Mouse (Mus musculus) midbrain, embryonic 16.5 days (tissue): ENCODE measurements around the gene Mtm1. TPM values are rescaled to one million over a fixed set of nuclear protein-coding genes. Genes with fewer than 3 reads are reported as not detected.
A peak's percentile ranks its signal among the peaks of the same experiment; 100 is the strongest.
"Not testable (repeated sequence)": the region's sequence is repeated elsewhere in the genome, so short reads cannot be mapped to it uniquely, and the experiment has no call there.

ENCODE experiments used
- ATAC-seq: fragments of 200-750 bp; cut with Nextera tagmentation; 2 replicates; pipeline ENCODE4 v1.8.0; 2017; ENCODE audit warnings: moderate TSS enrichment
- H3K27ac ChIP-seq: fragments of 300-500 bp; sonication (generic); 2 replicates; pipeline ENCODE4 v1.5.1; 2014; ENCODE audit warnings: mild to moderate bottlenecking, low read length, mixed read lengths
- H3K27me3 ChIP-seq: fragments of 300-500 bp; sonication (generic); 2 replicates; pipeline ENCODE4 v1.6.1; 2014; ENCODE audit warnings: low read depth, low read length, mixed read lengths; ENCODE audit not compliant: control insufficient read depth, insufficient read depth
- H3K36me3 ChIP-seq: fragments of 300-500 bp; sonication (generic); 2 replicates; pipeline ENCODE4 v1.6.1; 2014; ENCODE audit warnings: mild to moderate bottlenecking, low read length, moderate library complexity, mixed read lengths; ENCODE audit not compliant: control insufficient read depth, insufficient read depth
- H3K4me1 ChIP-seq: fragments of 300-500 bp; sonication (generic); 2 replicates; pipeline ENCODE4 v1.6.1; 2014; ENCODE audit warnings: mild to moderate bottlenecking, low read length, mixed read lengths; ENCODE audit not compliant: control insufficient read depth, insufficient read depth
- H3K4me2 ChIP-seq: fragments of 300-500 bp; sonication (generic); 2 replicates; pipeline ENCODE4 v1.6.1; 2014; ENCODE audit warnings: mild to moderate bottlenecking, low read length, mixed read lengths
- H3K4me3 ChIP-seq: fragments of 300-500 bp; sonication (generic); 2 replicates; pipeline ENCODE4 v1.5.1; 2014; ENCODE audit warnings: low read depth, mild to moderate bottlenecking, low read length, moderate library complexity, mixed read lengths
- H3K9ac ChIP-seq: fragments of 300-500 bp; sonication (generic); 2 replicates; pipeline ENCODE4 v1.6.1; 2014; ENCODE audit warnings: low read depth, low read length, mixed read lengths
- H3K9me3 ChIP-seq: fragments of 300-500 bp; sonication (generic); replicated peaks from 2 replicates; pipeline ENCODE4 v1.6.1; 2014; ENCODE audit warnings: mild to moderate bottlenecking, low read length, mixed read lengths; ENCODE audit not compliant: control insufficient read depth, poor library complexity, severe bottlenecking
- WGBS: fragments of 180-500 bp; shearing (Covaris S2); extraction: QIAGEN DNeasy Blood & Tissue Kit; methylation state at CpG from one replicate; pipeline ENCODE4 v1.1.7; 2014; 5-methylcytosine and 5-hydroxymethylcytosine counted together
- polyA plus RNA-seq: library from polyadenylated mRNA; unstranded; fragments of >200 nt; fragmentation: Nextera tagmentation; extraction: Ambion mirVana; gene quantifications from 2 replicates; pipeline ENCODE4 v1.2.1, GENCODE M21; 2015

Gene Mtm1
- polyA plus RNA-seq, 1 experiment from 2014 or later: 5.6 TPM

DNA sequence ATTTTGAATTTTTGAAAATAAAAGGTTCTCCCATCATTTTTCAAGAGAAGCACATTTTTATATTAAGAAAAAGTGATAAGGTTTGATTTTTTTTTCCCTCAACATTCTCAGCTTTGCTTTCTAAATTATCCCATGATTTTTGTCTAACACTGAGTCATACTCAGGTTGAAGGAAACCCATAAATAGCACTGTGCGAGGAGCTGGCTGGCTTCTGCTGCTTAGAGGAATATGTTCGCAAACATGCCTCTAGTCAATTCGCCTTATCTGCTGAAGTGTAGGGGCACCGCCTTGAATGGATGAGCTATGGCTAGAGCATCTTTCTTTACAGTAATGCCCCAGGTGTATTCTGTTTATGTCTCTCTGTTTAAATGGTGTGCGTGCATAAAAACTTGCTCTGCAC lies 103.8 kb downstream of the Mtm1 start:
- Histone ChIP-seq H3K4me2 (no peak overlapping the region), H3K9ac (no peak overlapping the region), H3K27ac (no peak overlapping the region), H3K4me1 (no peaks in the 10 kb centered on the region), H3K9me3 (no peaks in the 10 kb centered on the region), H3K4me3 (no peak overlapping the region), H3K36me3 (no peaks in the 10 kb centered on the region), H3K27me3 (no peaks in the 10 kb centered on the region)
- WGBS: 93% methylated on average over 5 of the region's 5 CpGs
- ATAC-seq: no peak

DNA sequence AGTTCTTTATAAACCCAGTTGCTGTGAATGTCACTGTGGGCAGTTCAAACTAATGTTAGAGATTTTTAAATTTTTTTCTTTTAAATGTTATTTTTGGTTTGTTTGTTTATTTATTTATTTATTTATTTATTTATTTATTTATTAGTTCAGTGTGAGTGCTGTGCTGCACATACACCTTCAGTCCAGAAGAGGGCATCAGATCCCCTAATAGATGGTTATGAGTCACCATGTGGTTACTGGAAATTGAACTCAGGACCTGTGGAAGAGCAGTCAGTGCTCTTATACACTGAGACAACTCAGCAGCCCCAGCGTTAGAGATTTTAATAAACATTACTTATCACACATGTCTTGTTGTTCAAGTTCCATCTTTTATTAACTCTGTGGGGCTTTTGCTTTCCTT lies 141.5 kb downstream of the Mtm1 start:
- ATAC-seq: no peak
- WGBS: 93% methylated on average over 1 of the region's 1 CpGs

DNA sequence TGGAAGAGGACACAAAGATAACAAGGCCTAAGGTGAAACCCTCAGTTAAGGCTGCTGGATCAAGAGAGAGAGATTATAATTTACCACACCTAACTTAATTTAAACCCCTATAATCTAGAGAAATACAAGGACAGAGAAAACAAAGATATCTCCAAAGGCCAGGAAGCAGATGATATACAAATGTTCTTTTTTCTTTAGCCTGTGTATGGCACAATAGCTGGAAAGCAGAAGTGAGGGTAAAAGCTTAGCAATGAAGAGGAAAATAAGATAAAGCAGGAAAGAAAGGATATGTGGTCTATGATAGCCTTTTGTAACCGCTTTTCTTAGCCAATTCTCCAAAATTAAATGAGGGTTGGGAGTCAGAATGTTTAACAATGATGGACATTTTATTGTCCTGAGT lies 144.8 kb downstream of the Mtm1 start:
- no peak overlapping the region for H3K4me2 ChIP-seq
- no peaks in the 10 kb centered on the region for H3K36me3 ChIP-seq
- ATAC-seq: no peak
- no peak overlapping the region for H3K4me3 ChIP-seq
- H3K27ac ChIP-seq: no peak overlapping the region
- H3K9ac ChIP-seq: no peak overlapping the region
- 52% methylated on average over 1 of the region's 1 CpGs for WGBS
- H3K27me3 ChIP-seq: no peaks in the 10 kb centered on the region
- H3K9me3 ChIP-seq: no peaks in the 10 kb centered on the region
- no peaks in the 10 kb centered on the region for H3K4me1 ChIP-seq

More for the DNA sequence above, 141.5 kb downstream of the Mtm1 start:
- H3K9ac ChIP-seq: no peak overlapping the region
- no peaks in the 10 kb centered on the region for H3K27me3 ChIP-seq
- no peak overlapping the region for H3K27ac ChIP-seq
- no peak overlapping the region for H3K4me3 ChIP-seq
- H3K36me3 ChIP-seq: no peaks in the 10 kb centered on the region
- no peak overlapping the region for H3K4me2 ChIP-seq
- no peaks in the 10 kb centered on the region for H3K9me3 ChIP-seq
- H3K4me1 ChIP-seq: no peaks in the 10 kb centered on the region

DNA sequence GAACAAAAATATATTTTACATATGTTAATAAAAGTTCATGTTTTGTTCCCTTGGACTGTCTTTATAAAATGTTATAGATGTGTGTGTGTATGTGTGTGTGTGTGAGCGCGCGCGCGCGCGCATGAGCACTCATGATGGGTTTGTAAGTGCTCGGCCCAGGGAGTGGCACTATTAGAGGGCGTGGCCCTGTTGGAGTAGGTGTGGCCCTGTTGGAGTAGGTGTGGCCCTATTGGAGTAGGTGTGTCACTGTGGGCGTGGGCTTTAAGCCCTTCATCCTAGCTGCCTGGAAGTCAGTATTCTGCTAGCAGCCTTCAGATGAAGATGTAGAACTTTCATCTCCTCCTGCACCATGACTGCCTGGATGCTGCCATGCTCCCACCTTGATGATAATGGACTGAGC lies 151.2 kb downstream of the Mtm1 start:
- not testable (repeated sequence) for H3K4me1 ChIP-seq, ATAC-seq, H3K9me3 ChIP-seq, H3K36me3 ChIP-seq, H3K27me3 ChIP-seq, H3K4me3 ChIP-seq, H3K9ac ChIP-seq, H3K4me2 ChIP-seq, H3K27ac ChIP-seq
- 88% methylated on average over 10 of the region's 10 CpGs for WGBS

DNA sequence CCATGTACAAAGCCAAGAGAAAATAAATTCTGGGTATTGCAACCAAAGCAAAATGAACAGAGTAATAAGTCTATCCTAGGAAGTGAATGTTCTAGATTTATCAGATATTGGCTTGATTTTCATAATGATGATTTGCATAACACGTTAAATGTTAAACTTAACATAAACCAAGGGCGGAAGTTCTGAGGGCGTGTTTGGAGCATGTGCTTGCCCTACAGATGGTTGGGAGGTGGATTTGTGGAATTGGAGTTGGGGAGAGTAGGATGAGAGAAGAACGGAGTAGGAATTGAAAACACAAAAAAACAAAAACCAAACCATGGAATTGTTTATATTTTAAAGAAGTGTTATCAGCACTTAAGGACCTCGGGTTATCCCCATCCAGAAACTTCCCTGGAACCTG lies 153.5 kb downstream of the Mtm1 start:
- H3K36me3 ChIP-seq: no peaks in the 10 kb centered on the region
- H3K9me3 ChIP-seq: no peaks in the 10 kb centered on the region
- no peak for ATAC-seq
- peak overlapping the region; percentile 54 for H3K4me2 ChIP-seq
- H3K27me3 ChIP-seq: no peaks in the 10 kb centered on the region
- peak overlapping the region; percentile 84 for H3K9ac ChIP-seq
- 0 out of 2 replicates have a peak, but pooled peaks cover 2% of the 10 kb centered on the region for H3K4me1 ChIP-seq
- H3K27ac ChIP-seq: no peak overlapping the region
- peak overlapping the region; percentile 61 for H3K4me3 ChIP-seq
- WGBS: 73% methylated on average over 5 of the region's 5 CpGs

DNA sequence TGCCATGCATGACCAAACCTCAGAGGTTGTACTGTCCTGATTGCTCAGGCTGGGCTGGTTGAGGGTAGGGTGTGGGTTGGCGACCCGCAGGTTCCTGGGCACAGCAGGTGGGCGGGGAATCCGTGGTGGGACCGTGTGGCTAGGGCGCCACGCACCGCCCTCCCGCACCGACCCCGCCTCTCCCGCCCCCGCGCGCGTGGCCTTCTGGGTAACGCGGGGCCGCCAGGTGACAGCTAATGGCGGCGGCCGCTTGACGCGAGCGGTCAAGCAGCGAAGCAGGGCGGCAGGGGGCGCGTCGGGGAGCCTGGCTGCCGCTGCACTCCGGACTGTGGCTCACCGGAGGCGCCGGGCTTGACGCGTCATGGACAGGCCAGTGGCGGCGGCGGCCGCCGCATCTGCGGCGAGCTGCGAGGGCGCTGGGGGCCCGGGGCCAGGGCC lies 154.0 kb downstream of the Mtm1 start, which contains the start of gene Mtmr1:
Gene Mtmr1 (plus strand): TSS at position 207 of the 438 bp plus-strand sequence.
- Histone ChIP-seq H3K36me3 (no peaks in the 10 kb centered on the region), H3K27me3 (no peaks in the 10 kb centered on the region), H3K4me2 (peak within 1 kb of the TSS; percentile 54), H3K4me3 (peak within 1 kb of the TSS; percentile 61), H3K27ac (peak within 1 kb of the TSS; percentile 82), H3K9me3 (no peaks in the 10 kb centered on the region), H3K9ac (peak within 1 kb of the TSS; percentile 84), H3K4me1 (0 out of 2 replicates have a peak, but pooled peaks cover 2% of the 10 kb centered on the region)
- WGBS: 31% methylated on average over 28 of the region's 47 CpGs
- peak; percentile 96 for ATAC-seq

DNA sequence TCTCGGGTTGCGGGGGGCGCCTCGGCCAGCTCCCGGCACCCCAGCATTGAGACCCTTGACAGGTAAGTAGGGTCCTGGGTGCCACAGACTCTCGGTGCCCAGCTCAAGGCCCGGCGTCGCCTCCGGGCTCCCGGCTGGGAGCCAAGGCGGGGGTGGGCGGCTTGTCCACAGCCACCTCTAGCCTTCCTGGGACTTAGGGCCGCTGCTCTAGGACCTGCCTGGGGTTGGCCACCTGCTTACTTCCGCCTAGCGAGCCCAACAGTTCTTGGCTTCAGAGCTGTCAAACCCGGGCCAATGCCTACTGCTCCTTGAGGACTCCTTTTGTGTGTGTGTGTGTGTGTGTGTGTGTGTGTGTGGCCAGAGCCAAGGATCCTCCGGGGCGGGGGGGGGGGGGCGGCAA lies 154.4 kb downstream of the Mtm1 start:
- H3K4me1 ChIP-seq: 0 out of 2 replicates have a peak, but pooled peaks cover 2% of the 10 kb centered on the region
- 7% methylated on average over 11 of the region's 20 CpGs for WGBS
- H3K27ac ChIP-seq: peak overlapping the region; percentile 82
- H3K4me2 ChIP-seq: peak overlapping the region; percentile 54
- no peaks in the 10 kb centered on the region for H3K36me3 ChIP-seq
- H3K9me3 ChIP-seq: no peaks in the 10 kb centered on the region
- peak overlapping the region; percentile 61 for H3K4me3 ChIP-seq
- peak; percentile 80 for ATAC-seq
- no peaks in the 10 kb centered on the region for H3K27me3 ChIP-seq
- peak overlapping the region; percentile 84 for H3K9ac ChIP-seq

Other genes with a start within 250 kb of the Mtm1 start
- gene Mamld1, start 160.5 kb upstream of the Mtm1 start, polyA plus RNA-seq: 5.8 and 6.0 TPM in 2 replicates
- gene Mtmr1, start 154.0 kb downstream of the Mtm1 start, polyA plus RNA-seq: 15.4 and 17.3 TPM in 2 replicates